Mouse (Mus musculus): ENCODE measurements at regions not wholly inside any gene's neighbourhood (a gene's known extent, or its start where the extent isn't known, plus 50 kb on each side); places are given as distances from the start of the nearest gene placed in this dataset.
"Not testable (repeated sequence)": the region's sequence is repeated elsewhere in the genome, so short reads cannot be mapped to it uniquely, and the experiment has no call there.

DNA sequence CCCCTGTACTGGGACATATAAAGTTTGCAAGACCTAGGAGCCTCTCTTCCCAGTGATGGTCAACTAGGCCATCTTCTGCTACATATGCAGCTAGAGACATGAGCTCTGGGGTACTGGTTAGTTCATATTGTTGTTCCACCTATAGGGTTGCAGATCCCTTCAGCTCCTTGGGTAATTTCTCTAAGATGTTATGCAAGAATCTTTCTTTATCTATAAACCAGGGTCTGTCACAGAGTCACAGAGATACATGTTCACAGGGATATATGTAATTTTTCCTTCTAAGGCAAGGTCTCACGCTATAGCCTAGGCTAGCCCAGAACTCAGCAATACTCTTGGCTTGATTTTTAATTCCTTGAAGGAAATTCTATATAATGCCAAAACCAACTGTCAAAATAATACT, 56.9 kb downstream of the Zfp36l1 start:
- not testable (repeated sequence) for ATAC-seq (replicated peaks; ENCODE audit: low FRiP score, poor library complexity, severe bottlenecking)

DNA sequence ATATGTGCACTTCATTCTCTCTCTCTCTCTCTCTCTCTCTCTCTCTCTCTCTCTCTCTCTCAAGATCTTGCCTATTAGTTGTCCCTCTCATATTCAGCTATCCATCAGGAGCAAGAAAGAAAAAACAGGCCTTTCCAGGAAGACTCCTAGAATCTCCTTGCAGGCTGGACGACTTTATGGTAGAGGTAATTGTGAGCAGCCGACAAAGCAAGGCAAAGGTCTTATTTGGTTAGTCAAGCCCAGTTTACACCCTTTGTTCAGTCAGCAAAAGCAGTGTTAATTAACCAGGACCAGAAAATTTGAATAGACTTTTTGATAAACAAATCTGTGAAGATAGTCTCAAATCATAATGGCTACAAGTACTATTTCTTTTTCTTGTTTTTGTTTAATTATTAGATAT, 57.4 kb downstream of the Zfp36l1 start:
- ATAC-seq (replicated peaks; ENCODE audit: low FRiP score, poor library complexity, severe bottlenecking) = no peak

DNA sequence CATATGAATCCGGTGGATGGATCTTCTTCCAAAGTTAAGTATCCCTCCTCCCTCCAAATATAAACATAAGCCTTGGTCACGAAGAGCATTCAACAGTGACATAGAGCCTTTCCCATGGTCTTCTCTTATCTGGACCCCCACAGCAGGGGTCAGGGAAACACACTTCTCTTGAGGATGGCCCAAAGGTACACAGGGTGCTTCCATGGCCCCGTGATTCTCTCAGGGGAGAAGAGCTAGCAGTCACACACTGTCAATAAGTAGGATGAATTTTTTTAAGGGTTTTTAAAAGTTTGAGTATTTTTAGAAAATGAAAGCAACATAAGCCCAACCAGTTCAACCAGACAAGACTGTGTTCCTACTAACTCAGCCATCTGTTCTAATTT, 58.2 kb downstream of the Zfp36l1 start:
- no peak for ATAC-seq (replicated peaks; ENCODE audit: low FRiP score, poor library complexity, severe bottlenecking)

DNA sequence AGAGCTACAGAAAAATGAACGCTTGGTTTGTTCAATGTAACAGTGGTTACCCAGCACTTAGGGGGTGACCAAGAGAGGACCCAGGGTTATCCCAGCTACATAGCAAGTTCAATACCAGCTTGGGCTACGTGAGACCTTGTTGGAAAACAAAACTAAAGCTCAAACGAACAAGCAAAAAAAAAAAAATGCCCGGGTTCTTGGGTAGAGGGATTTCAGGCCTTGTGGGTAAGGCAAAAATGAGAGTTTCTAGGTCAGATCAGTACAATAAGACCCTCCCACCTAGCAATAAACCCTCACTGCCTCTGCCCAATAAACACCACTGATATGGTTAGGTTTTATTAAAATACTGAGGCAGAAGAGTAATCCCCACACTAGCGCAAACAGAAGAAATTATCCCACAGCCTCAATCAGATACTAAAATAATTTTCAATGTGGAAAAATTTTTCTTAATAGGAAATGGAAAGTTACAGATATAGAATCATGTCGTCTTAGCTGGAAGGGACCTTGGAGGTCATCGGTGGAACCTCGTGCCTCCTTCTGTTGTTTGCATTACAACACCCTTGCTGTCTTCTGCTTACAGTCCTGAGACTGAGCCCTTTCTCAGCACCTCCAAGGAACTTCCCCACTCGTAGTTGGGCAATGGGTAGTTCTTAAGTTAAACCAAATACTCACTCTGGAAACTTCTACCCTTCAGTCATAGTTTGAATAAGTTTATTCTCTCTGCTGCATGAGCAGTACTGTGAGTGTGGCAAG, 58.7 kb downstream of the Zfp36l1 start:
- no peak for ATAC-seq (replicated peaks; ENCODE audit: low FRiP score, poor library complexity, severe bottlenecking)

DNA sequence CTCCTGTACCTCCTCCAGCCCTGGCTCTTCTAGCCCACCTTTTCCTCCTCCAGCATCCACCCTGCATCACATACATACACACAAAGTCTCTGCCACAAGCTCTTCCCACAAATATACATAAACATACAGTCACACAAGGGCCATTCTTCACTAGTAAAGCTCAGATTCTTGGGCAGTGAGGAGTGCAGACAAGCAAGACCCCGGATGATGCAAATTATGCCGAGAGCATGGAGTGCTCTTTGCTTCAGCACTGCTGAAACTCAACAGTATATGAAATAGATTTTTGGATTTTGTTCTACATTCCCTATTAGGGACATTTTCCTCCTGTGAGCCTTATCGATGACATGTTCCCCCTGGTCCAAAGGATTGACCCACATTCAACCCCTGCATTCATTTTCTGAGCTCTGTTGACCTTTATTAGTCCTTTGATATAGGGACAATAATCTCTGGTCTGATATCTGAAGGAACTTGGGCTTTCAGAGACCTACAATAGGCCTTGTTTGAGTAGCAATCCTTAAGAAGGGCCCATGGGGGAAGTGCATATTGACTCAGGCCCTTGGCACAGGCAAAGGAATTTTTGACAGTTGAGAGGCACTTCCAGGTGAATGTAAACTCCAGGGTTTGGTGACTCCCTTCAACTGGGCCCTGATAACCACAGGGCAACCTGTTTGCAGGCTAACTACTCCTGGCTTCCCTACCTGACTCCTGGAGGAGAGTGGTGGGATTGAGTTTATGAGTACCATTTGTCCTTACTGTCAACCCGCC, 64.4 kb downstream of the Zfp36l1 start:
- ATAC-seq (replicated peaks; ENCODE audit: low FRiP score, poor library complexity, severe bottlenecking) = no peak

DNA sequence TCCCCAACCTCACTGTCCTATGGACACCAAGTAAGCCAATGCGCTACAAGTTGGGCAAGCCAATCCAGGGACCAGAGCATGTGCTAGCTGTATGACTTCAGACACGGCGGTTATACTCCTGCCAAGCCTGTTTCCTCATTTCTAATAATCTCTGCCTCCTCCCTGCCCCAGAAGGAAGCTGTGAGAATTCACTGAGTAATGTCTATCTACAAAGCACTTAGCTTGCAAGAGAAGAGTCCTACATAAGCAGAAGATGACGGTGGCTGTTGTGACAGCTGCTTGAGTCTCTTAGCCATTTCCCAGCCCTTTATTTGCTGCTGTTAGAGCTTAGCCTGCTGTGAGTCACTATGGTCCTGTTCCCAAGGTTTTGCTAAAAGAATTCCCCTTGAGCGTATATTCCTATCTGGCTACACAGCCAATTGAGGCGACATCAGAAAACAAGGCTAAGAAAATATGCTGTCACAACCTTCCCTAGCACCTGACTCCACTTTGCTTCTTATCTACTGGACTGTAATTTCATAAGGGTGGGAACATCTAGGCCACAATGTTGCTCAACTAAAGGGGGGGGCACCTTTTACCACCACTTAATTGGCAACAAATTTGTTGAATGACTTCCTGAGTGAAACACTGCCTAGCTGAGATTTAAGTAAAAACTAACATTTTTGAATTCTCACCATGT, 66.0 kb downstream of the Zfp36l1 start:
- ATAC-seq (replicated peaks; ENCODE audit: low FRiP score, poor library complexity, severe bottlenecking) = no peak

DNA sequence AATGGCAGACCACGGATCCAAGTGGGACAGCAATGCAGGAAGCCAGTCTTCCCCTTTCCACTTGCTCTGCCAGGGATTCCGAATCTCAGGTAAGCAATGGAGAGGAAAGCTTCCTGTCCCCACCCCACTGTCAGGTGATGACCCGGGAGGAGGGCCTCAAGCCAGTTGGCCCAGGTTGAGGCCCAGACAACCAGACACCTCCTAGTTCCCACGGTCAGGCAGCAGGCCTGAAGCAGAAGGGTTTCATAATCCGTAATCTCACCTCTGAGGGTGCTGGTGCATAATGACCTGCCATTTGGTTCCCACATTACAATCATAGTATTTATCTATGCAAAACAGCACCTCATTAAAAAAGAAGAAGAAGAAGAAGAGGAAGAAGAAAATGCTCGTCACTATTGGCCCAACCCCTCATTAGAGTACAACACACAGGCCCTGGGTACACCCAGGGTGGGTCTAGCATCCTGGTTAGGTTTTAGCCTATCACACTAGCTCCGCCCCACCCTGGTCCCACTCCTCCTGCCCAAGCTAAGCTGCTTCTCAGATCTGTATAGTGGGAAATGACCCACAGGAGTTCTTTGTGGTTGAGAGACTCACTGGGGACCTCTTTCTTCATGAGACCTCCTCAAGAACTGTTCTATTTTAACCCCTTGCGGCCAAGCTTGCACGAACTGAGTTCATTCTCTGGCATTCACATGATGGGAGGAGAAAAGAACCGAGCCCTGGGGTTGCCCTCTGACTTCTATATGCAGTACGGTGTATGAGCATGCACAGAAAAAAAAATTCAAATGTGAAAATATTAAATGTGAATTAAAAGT, 71.1 kb downstream of the Zfp36l1 start:
- ATAC-seq (replicated peaks; ENCODE audit: low FRiP score, poor library complexity, severe bottlenecking) = no peak

DNA sequence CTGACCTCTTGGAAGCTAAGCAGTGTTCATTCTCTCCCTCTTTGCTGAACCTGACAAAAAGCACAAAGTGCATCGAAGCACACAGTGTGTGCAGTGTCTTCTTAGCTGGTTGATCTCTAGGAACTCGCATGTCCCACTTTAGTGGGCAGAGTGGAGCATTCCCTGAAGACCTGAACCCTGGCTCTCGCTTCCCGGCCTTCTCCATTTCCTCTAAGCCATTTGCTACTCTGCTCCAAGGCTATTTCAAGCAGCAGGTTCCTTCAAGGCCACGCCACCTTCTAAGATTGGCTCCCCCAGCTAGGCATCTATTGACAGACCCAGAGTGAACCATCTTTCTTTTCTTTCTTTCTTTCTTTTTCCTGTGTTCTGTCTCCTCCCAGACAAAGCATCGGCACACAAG, 71.8 kb downstream of the Zfp36l1 start:
- ATAC-seq (replicated peaks; ENCODE audit: low FRiP score, poor library complexity, severe bottlenecking) = no peak

DNA sequence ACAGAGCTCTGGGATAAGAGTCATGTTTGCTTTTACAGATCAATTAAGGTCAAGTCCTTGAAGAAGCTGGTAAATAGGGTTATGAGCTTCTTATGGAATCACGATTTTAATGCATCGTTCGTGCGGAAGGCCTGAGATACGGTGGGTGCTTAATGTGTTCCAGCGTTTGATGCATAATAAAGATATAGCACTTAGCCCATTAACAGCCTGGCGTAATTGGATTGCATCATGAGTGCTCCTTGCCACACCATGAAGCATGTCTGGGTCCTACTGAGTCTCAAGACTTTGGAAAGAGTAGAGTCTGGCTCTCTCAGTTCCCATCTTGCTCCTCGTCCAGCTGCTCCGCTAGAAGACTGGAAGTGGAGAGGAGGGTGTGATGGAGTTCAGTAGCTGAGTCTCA, 72.6 kb downstream of the Zfp36l1 start:
- no peak for ATAC-seq (replicated peaks; ENCODE audit: low FRiP score, poor library complexity, severe bottlenecking)

DNA sequence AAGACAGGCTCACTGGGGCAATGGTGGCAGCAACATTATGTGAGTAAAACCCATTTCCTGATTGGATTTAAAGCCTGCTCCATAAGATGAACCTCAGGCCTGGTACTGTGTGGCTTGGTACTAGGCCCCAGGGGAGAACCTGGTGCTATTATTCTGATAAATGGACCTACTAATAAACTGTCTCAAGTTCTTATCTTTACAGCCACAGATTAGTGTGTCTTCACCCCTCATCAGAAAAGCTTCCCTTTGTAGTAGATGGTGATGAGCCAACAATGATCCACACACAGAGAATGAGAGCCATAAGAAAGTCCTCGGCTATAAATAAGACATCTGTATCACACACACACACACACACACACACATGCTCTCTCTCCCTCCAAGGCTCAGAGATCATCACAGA, 73.7 kb downstream of the Zfp36l1 start:
- no peak for ATAC-seq (replicated peaks; ENCODE audit: low FRiP score, poor library complexity, severe bottlenecking)

DNA sequence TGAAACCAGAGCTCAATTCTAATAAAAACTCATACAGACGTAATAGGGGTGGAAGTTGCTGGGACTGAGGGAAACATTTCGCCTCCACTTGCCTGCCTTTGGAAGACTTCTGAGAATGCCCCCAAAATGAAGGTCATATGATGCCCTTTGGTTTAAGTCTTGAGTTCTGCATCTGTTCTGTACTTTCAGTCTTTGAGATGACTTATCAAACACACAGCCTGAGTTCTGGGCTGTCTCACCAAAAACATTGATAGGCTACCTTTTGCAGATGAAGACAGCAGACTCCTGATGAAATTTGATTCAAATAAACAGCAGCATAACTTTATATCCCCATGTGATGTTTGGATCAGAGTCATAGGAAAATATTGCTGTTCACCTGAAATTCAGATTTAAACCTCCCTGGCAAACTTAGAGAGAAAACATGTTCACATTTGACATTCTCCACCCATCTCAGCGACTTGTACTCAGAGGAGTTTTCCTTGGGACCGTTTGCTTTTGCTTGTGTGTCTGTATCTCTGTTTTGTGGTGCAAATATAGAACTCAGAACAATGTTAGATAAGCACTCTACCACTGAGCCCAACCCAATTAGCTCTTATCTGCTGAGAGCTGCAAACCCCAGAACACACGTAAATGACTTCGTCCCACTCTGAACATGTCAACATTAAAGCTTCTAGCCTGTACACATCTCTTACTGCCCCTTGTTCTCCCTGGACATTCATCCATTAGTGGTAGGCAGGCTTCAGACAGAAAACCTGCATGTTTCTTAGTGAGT, 77.1 kb downstream of the Zfp36l1 start:
- peak; percentile 27; the same call in 1 of the 2 replicates for ATAC-seq (replicated peaks; ENCODE audit: low FRiP score, poor library complexity, severe bottlenecking)

DNA sequence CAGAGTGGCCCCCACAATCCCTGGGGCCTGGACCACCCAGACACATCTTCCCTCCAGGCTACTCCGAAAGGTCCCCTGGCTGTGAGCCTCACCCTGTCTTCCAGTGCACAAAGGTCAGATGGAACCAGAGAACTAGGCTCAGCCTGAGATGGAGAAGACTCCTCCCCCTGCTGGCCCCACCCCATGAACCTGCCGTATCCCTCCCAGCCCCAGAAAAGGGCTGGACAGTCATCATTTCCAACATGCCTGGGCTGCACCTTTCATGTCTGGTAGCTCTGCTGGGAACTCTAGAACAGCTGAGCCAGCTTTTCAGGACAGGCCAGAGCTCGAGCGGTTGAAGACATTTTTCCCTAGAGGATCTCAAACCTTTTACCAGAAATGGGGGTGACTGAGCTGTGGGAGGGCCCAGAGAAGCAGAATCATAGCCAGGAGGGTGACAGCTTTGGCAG, 77.8 kb downstream of the Zfp36l1 start:
- ATAC-seq (replicated peaks; ENCODE audit: low FRiP score, poor library complexity, severe bottlenecking) = peak; percentile 86

DNA sequence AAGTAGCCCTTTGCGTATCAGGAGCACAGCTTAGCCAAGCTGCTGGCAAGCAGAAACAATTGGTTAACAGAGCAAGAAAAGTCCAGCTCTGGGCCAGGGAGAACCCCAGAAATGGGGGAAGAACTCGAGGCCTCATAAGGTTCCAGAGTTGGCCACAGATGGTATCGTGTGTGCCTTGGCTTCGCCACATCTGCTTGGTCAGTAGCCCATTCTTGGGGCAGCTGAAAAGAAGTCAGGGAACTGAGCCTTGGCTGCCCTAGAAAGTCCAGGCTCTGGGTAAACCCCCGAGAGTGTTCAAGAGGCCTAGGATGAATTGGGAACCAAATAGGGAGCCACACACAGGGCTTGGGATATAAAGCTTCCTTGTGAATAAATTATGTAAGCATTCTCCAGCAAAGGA, 78.7 kb downstream of the Zfp36l1 start:
- ATAC-seq (replicated peaks; ENCODE audit: low FRiP score, poor library complexity, severe bottlenecking) = no peak

DNA sequence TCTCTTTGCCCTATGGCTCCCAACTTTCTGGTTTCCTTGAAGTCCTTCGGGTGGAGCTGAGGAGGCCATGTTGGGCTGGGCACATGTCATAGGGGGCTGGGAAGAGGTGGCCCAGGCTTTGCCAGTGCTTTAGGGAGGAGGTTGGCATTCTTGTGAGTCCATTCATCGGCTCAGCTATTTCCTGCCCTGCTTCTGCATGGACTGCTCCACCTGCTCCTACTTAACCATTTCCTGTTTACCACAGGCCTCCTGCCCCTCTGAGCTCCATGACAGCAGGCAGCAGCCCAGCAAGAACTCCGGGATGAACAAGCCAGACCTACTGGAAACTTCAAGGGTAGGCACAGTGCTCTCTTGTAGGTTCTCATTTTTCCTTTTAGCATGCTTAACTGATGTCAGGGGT, 80.3 kb downstream of the Zfp36l1 start:
- ATAC-seq (replicated peaks; ENCODE audit: low FRiP score, poor library complexity, severe bottlenecking) = no peak

DNA sequence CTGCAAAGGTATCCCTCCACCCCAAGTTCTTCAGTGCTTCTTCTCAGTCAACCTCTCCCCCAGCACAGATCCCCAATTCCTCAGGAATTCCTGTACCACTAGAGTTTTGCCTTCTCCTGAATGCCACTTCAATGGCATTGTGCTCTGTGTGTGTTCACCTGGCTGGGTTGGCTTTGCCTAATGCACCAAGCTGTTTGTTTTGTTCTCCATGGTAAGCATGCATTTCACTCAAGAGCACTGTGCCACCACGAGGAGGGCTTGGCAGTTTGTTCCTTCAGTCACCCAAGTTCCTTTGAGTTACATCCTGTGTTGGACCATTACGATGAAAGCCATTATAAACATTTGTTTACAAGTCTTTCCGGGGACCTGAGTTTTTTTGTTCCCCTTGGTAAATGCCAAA, 84.5 kb downstream of the Zfp36l1 start:
- ATAC-seq (replicated peaks; ENCODE audit: low FRiP score, poor library complexity, severe bottlenecking) = no peak

DNA sequence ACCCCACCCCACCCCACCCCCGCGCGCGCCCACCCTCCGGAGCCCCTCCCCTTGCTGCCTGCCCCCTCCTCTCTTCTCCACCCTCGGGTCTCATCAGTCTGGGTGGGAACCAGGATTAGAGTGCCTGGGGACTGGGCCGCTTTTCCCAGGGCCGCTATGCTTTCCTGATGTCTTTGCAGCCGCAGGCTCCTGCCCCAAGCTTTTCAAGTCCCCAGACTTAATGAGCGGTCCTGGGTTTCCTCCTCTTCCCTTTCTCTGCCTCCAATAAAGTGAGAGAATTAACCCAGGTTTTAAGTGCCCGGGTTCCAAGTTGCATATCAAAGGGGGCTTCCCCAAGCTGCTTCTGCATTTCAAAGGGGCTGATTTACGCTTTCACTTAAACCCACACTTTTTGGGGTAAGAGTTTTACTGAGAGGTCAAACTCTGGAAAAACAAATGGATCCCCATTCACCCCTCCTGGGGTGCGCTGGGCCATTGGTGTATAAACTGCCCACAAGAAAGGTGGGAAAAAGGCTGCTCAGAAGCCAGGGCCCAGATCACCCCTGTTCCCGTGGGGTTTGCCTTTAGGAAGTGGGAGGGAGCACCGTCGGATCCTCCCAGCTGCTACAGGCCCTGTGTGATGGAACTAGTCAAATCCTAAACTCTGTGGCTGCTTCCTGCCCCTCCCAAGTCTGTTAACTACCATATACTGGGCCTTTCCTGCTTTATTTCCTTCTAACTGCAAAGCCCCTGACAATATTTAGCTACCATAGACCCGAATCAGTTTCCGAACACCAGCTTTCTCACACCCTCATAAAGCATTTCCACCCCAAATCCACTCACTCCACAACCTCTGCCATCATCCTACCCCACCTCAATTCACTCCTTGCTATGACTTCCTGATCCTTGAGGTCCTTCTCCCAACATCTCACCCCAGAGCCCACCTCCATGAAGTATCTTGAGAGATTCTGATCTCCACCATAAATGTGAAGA, 89.4 kb downstream of the Zfp36l1 start:
- no peak for ATAC-seq (replicated peaks; ENCODE audit: low FRiP score, poor library complexity, severe bottlenecking)

DNA sequence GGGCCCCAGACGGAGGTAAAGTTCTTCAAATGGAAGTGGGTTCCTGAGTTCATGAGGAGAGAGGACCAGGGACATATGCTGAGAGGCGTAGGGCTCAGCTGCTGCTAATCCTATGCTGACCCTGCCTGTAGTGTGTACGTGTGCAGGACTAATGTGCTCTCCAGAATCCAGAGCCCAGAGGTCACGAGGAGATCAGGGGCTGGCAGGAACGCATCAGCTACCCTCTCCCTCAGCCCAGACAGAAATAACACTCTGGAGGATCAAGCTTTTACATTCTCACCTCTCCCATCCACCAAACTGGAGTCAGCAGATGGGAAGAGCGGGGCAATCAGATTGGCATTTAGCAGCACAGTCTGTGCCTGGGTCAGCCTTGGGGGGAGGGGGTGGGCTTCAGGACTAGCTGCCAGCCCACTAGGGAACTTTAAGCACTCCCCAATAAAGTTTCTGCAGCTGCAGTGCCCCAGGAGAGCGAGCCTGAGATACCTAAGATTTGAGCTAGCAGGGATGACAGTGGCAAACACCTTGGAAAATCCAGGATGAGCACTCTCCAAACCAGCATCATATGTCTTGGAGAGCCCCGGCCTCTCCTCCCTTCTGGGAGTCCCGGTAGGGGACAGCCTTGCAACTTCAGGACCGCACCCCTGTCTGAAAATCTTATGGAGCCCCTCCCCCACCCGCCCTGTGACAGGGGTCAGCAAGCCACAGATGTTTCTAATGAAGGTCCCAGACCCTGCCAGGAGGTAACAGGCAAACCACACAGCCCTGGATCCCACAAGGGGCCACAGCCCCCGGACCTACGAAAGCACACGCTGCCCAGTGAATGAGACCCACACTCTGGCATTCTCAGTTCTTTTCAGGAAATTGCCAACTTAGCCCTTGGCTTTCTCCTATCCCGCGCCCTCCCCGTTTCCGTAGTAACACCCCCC, 90.4 kb downstream of the Zfp36l1 start:
- no peak for ATAC-seq (replicated peaks; ENCODE audit: low FRiP score, poor library complexity, severe bottlenecking)
